Mouse (Mus musculus) hindbrain, postnatal 0 days (tissue): ENCODE measurements at regions not wholly inside any gene's neighbourhood (a gene's known extent, or its start where the extent isn't known, plus 50 kb on each side); places are given as distances from the start of the nearest gene placed in this dataset.

Experiments used
- ATAC-seq: fragments of 200-750 bp; cut with Nextera tagmentation; 2 replicates; pipeline ENCODE4 v1.8.0; 2017; ENCODE audit warnings: mild to moderate bottlenecking, moderate TSS enrichment, moderate library complexity
- DNase-seq: peaks from one replicate; pipeline ENCODE4 v3.0.0-alpha.2; 2015; ENCODE audit warnings: low spot score
- H3K27ac ChIP-seq: fragments of 300-500 bp; sonication (generic); 2 replicates; pipeline ENCODE4 v1.5.1; 2014; ENCODE audit warnings: mild to moderate bottlenecking
- H3K27me3 ChIP-seq: fragments of 300-500 bp; sonication (generic); 2 replicates; pipeline ENCODE4 v1.6.1; 2014; ENCODE audit warnings: low read length, mixed read lengths; ENCODE audit not compliant: insufficient read depth
- H3K36me3 ChIP-seq: fragments of 300-500 bp; sonication (generic); 2 replicates; pipeline ENCODE4 v1.6.1; 2014; ENCODE audit warnings: low read length, mixed read lengths; ENCODE audit not compliant: insufficient read depth
- H3K4me1 ChIP-seq: fragments of 300-500 bp; sonication (generic); 2 replicates; pipeline ENCODE4 v1.6.1; 2014; ENCODE audit warnings: antibody characterized with exemption, low read length, mixed read lengths; ENCODE audit not compliant: insufficient read depth
- H3K4me2 ChIP-seq: fragments of 300-500 bp; sonication (generic); 2 replicates; pipeline ENCODE4 v1.6.1; 2014; ENCODE audit warnings: low read depth, mild to moderate bottlenecking, low read length, moderate library complexity, mixed read lengths
- H3K4me3 ChIP-seq: fragments of 300-500 bp; sonication (generic); 2 replicates; pipeline ENCODE4 v1.5.1; 2014; ENCODE audit warnings: low read length
- H3K9ac ChIP-seq: fragments of 300-500 bp; sonication (generic); replicated peaks from 2 replicates; pipeline ENCODE4 v1.6.1; 2014; ENCODE audit warnings: mild to moderate bottlenecking, low read length, moderate library complexity, mixed read lengths
- H3K9me3 ChIP-seq: fragments of 300-500 bp; sonication (generic); 2 replicates; pipeline ENCODE4 v1.6.1; 2016; ENCODE audit warnings: low read length, mixed read lengths
- CTCF ChIP-seq: IDR thresholded peaks from 2 replicates; pipeline ENCODE4 v1.5.1; 2016; ENCODE audit warnings: antibody characterized with exemption, control low read depth, low read depth
- WGBS: fragments of 180-500 bp; shearing (Covaris S2); extraction: QIAGEN DNeasy Blood & Tissue Kit; methylation state at CpG from one replicate; pipeline ENCODE4 v1.1.7; 2014; 5-methylcytosine and 5-hydroxymethylcytosine counted together

DNA sequence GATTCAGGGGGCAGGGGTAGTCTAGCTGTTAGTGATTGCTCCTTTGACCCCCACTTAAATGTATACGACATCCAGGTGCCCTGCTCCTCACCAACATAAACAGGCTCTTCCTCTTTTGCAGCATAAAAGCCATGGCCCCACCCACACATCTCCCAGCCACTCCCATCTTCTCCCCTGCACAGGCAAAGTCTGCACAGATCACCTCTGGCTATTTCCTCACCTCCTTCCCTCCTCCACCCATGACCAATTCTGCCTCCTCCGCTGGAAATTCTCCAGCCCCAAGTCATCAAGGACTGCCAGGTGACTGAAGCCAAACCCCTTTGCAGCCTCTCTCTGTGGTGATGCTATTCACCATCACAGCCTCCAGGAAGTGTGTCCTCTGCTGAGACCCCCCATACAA is 306.8 kb upstream of the Zfp637 start:
- Histone ChIP-seq H3K27ac (no peak overlapping the region), H3K9ac (no peak overlapping the region), H3K4me2 (no peak overlapping the region), H3K4me3 (no peak overlapping the region), H3K4me1 (no peaks in the 10 kb centered on the region), H3K27me3 (no peaks in the 10 kb centered on the region), H3K9me3 (no peaks in the 10 kb centered on the region), H3K36me3 (no peaks in the 10 kb centered on the region)
- DNase-seq: no peak
- WGBS: 57% methylated on average over 2 of the region's 2 CpGs
- no peak for TF ChIP-seq CTCF
- ATAC-seq: no peak

DNA sequence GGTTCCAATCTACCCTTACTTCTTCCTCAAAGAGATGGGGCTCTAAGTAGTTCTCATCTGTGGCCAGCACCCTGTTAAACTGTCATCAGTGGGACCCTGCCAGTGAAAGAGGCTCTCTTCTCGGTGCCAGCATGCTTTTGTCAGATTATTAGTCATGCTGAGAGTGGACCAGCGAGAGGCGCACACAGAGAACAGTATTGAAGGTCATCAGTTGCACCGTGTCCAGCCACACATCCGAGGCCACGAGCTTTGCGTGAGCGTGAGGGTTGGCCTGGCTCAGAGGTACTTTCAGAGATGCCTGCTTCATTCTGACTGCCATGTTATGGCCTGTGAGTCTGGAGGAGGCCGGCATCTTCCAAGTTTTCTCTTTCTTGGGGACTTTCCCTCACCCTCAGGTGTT is 306.0 kb upstream of the Zfp637 start:
- H3K4me1 ChIP-seq: no peaks in the 10 kb centered on the region
- H3K9me3 ChIP-seq: no peaks in the 10 kb centered on the region
- no peak overlapping the region for H3K27ac ChIP-seq
- 78% methylated on average over 9 of the region's 9 CpGs for WGBS
- no peaks in the 10 kb centered on the region for H3K27me3 ChIP-seq
- DNase-seq (no peak), ATAC-seq (no peak)
- H3K36me3 ChIP-seq: no peaks in the 10 kb centered on the region
- no peak overlapping the region for H3K4me2 ChIP-seq
- TF ChIP-seq CTCF: no peak
- no peak overlapping the region for H3K4me3 ChIP-seq
- no peak overlapping the region for H3K9ac ChIP-seq

DNA sequence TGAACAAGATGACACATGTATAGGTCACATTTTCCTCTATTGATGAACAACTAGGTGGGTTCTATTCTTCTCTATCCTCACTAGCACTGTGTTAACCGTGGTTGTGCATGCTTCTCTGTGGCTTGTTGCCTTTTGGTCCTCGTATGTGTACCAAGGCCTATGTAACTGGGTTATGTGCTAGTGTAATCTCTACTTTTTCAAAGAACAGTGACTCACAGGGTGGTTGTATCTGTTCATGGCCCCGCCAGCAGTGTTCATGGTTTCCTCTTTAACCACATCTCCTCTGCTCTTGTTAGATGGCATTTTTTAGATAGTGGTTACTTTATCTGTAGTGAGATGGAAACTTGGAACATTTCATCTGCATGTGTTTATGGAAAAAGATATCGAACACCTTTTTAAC is 304.9 kb upstream of the Zfp637 start:
- DNase-seq: no peak
- H3K4me2 ChIP-seq: no peak overlapping the region
- TF ChIP-seq CTCF: no peak

GRCm38 (mm10) chr6:117542431-117542830 is 298.5 kb upstream of the Zfp637 start:
- H3K9ac ChIP-seq: no peak overlapping the region
- H3K27ac ChIP-seq: no peak overlapping the region
- WGBS: 80% methylated on average over 3 of the region's 3 CpGs
- H3K36me3 ChIP-seq: no peaks in the 10 kb centered on the region
- no peak for TF ChIP-seq CTCF
- H3K4me1 ChIP-seq: no peaks in the 10 kb centered on the region
- no peak overlapping the region for H3K4me2 ChIP-seq
- H3K27me3 ChIP-seq: no peaks in the 10 kb centered on the region
- H3K9me3 ChIP-seq: no peaks in the 10 kb centered on the region
- DNase-seq: no peak
- H3K4me3 ChIP-seq: no peak overlapping the region
- ATAC-seq: no peak

More for the DNA sequence above, 304.9 kb upstream of the Zfp637 start:
- WGBS: 94% methylated on average over 4 of the region's 4 CpGs
- no peak for ATAC-seq
- no peaks in the 10 kb centered on the region for H3K4me1 ChIP-seq
- H3K9me3 ChIP-seq: no peaks in the 10 kb centered on the region
- no peak overlapping the region for H3K4me3 ChIP-seq
- no peak overlapping the region for H3K9ac ChIP-seq
- H3K36me3 ChIP-seq: no peaks in the 10 kb centered on the region
- no peaks in the 10 kb centered on the region for H3K27me3 ChIP-seq
- H3K27ac ChIP-seq: no peak overlapping the region

DNA sequence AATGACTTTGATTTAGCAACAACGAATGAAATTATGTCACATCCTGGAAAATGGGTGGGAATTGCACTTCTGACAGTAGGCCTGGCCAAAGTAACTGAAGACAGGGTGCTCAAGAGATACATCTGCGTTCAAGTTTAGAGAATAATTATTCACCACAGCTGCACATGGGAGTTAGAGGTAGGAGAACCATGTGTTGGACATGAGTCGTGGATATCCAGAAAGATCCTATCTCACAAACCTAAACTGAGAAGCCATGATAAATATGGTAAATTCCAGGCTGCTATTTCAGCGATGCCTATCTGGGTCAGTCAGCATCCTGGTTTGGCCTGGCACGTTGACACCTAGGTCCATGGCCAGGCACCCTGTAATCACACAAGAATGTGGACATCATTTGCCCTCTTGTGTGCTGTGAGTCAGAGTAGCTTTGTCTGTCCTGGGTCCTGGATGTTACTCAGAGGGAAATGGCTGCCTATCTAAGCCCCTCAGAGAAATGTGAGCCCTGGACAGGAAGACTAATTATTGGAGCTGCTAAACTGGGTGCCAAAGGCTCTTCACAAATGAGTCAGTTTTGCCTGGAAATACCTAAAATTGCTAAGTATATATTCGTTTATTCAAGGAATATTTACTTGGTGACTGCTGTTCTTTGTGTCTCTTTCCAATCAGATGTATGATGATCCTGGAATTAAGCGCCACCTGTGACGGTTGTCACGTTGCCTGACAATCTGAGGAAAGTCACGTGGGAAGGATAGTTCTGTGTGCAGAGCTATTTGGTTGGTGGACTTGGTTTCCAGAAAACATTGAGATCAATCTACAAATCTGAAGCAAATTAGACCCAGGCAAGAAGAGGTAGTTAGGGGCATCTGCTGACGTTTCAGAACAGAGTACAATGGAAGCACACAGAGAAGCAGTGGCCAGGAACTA is 296.4 kb upstream of the Zfp637 start:
- H3K4me1 ChIP-seq: no peaks in the 10 kb centered on the region
- no peaks in the 10 kb centered on the region for H3K9me3 ChIP-seq
- 87% methylated on average over 11 of the region's 11 CpGs for whole genome bisulfite sequencing
- no peak overlapping the region for H3K4me3 ChIP-seq
- no peak overlapping the region for H3K27ac ChIP-seq
- ATAC-seq (no peak), DNase-seq (no peak)
- no peaks in the 10 kb centered on the region for H3K36me3 ChIP-seq
- no peak overlapping the region for H3K4me2 ChIP-seq
- no peak overlapping the region for H3K9ac ChIP-seq
- H3K27me3 ChIP-seq: no peaks in the 10 kb centered on the region
- no peak for TF ChIP-seq CTCF

DNA sequence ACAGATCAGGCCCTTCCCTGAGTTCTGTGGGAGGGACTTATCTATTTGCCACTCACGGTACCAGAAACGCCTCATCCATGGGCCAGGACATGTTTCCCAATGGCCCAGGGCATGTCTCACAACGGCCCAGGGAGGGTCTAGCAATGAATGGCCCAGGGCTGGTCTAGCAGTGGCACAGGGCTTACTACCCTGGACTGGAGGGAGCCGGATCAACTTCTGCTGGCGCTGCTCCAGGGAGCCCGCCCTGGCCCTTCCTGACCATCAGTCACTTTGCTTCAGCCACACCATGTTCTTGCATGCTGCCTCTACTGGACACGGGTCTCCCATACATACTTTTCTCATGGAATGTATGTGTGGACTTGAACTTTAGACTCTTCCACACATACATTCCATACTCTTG is 290.1 kb upstream of the Zfp637 start:
- Histone ChIP-seq H3K27ac (no peak overlapping the region), H3K4me1 (no peaks in the 10 kb centered on the region), H3K27me3 (no peaks in the 10 kb centered on the region), H3K4me3 (no peak overlapping the region), H3K4me2 (no peak overlapping the region), H3K9me3 (no peaks in the 10 kb centered on the region), H3K36me3 (no peaks in the 10 kb centered on the region), H3K9ac (no peak overlapping the region)
- ATAC-seq (no peak), DNase-seq (no peak)
- WGBS: 89% methylated on average over 7 of the region's 7 CpGs
- no peak for TF ChIP-seq CTCF

DNA sequence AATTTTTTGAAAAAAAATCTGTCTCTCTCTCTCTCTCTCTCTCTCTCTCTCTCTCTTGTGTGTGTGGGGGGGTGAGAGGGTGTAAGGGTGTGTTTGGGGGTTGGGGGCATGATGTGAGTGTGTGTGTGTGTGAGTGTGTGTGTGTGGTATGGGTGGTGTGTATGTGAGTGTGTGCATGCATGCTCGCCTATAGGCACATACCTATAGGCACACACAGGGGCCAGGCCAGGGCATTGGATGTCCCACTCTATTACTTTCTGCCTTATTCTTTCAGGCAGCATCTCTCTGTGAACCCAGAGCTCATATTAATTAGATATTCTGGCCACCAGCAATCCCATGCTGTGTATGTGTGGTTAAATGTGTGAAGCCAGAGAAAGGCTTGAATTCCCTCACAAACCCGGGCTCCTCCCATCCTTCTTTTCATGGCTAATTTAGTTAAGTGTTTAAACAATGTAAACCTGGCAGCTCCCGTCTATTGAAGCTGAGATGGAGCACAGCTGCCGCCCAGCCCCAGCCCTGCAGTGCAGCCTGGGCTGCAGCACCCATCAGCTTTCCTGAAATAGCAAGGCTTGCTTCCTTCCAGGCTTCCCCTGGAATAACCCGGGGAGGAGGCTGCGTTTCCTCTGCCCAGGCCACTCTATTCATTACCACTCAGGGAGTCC is 288.8 kb upstream of the Zfp637 start:
- no peak overlapping the region for H3K4me3 ChIP-seq
- 8% methylated on average over 6 of the region's 6 CpGs for WGBS
- H3K27me3 ChIP-seq: no peaks in the 10 kb centered on the region
- peak; percentile 45 for DNase-seq
- TF ChIP-seq CTCF: no peak
- no peaks in the 10 kb centered on the region for H3K4me1 ChIP-seq
- ATAC-seq: 0 out of 2 replicates have a peak, but pooled peaks have one; percentile 51
- H3K9me3 ChIP-seq: no peaks in the 10 kb centered on the region
- H3K4me2 ChIP-seq: no peak overlapping the region
- H3K36me3 ChIP-seq: no peaks in the 10 kb centered on the region
- no peak overlapping the region for H3K9ac ChIP-seq
- H3K27ac ChIP-seq: no peak overlapping the region
